Mouse (Mus musculus): ENCODE measurements at regions not wholly inside any gene's neighbourhood (a gene's known extent, or its start where the extent isn't known, plus 50 kb on each side); places are given as distances from the start of the nearest gene placed in this dataset.

- no peak for TF ChIP-seq CTCF (IDR thresholded peaks at IDR 0.05; ENCODE audit: control insufficient read depth, insufficient read depth, insufficient read length)
- no peak for TF ChIP-seq CEBPB (IDR thresholded peaks at IDR 0.05; ENCODE audit: low read depth)
These were observed 170.8 kb upstream of the Gm49356 start for GRCm38 (mm10) chr15:58718282-58718681.

All from C2C12 (cell line).